11 mouse cellular contexts compared by ENCODE assay signal in genomic region chr7:37290493-37291045, GRCm38 (mm10).
DNase-seq lines count a peak whose midpoint lies in the region; ATAC-seq and TF ChIP-seq lines count a peak whose summit lies in the region.
"Had no signal": no experiment of that assay in that cellular context is flagged by ENCODE, and none has a peak within 500 bp of the region (broad histone marks: within the 10 kb centered on the region; RNA-seq: fewer than 3 reads in every experiment).

No protein-coding gene starts in this region.

- no peaks in the 10 kb centered on the region for H3K27me3 ChIP-seq in kidney, embryonic 16.5 days (ENCODE audit: insufficient read depth, low read length)
- no peaks in the 10 kb centered on the region for H3K27me3 ChIP-seq in kidney, adult 2 months (replicated peaks; ENCODE audit: control insufficient read depth, insufficient read depth, low read length)
- H3K27me3 ChIP-seq in forebrain, embryonic 13.5 days, result 0 out of 2 replicates have a peak, but pooled peaks cover 3% of the 10 kb centered on the region
- no peaks in the 10 kb centered on the region for H3K27me3 ChIP-seq in limb, embryonic 11.5 days (ENCODE audit: control insufficient read depth, insufficient read depth, low read length)
- H3K27me3 ChIP-seq: liver, embryonic 15.5 days had no signal

- H3K9me3 ChIP-seq in kidney, embryonic 16.5 days (ENCODE audit: low read length), result no peaks in the 10 kb centered on the region
- no peaks in the 10 kb centered on the region for H3K9me3 ChIP-seq in forebrain, embryonic 13.5 days (replicated peaks)
- H3K9me3 ChIP-seq in limb, embryonic 11.5 days (ENCODE audit: control insufficient read depth, low read length), result no peaks in the 10 kb centered on the region
- H3K9me3 ChIP-seq: liver, embryonic 15.5 days had no signal

- H3K9ac ChIP-seq in kidney, embryonic 16.5 days (replicated peaks; ENCODE audit: low read length), result no peak overlapping the region
- no peak overlapping the region for H3K9ac ChIP-seq in forebrain, embryonic 13.5 days
- no peak overlapping the region for H3K9ac ChIP-seq in limb, embryonic 11.5 days (ENCODE audit: low read length)
- H3K9ac ChIP-seq: liver, embryonic 15.5 days had no signal

- no peak overlapping the region for H3K27ac ChIP-seq in kidney, embryonic 16.5 days (ENCODE audit: low read length)
- no peak overlapping the region for H3K27ac ChIP-seq in kidney, adult 2 months (ENCODE audit: insufficient read depth, low read depth, low read length)
- no peak overlapping the region for H3K27ac ChIP-seq in forebrain, embryonic 13.5 days
- H3K27ac ChIP-seq in limb, embryonic 11.5 days (replicated peaks; ENCODE audit: low read depth, low read length), result no peak overlapping the region
- H3K27ac ChIP-seq: liver, embryonic 15.5 days had no signal

- H3K4me3 ChIP-seq in kidney, embryonic 16.5 days (ENCODE audit: low read length), result no peak overlapping the region
- H3K4me3 ChIP-seq in kidney, adult 2 months (ENCODE audit: insufficient read depth, low read depth, low read length), result no peak overlapping the region
- no peak overlapping the region for H3K4me3 ChIP-seq in forebrain, embryonic 13.5 days
- no peak overlapping the region for H3K4me3 ChIP-seq in limb, embryonic 11.5 days (ENCODE audit: low read depth, low read length)
- H3K4me3 ChIP-seq: liver, embryonic 15.5 days; myocyte had no signal

- no peak for DNase-seq in kidney, adult 2 months
- DNase-seq in limb, embryonic 11.5 days (ENCODE audit: low spot score), result no peak
- peak; percentile 69 for DNase-seq in retina, embryonic 14.5 days (ENCODE audit: low spot score)
- no peak for DNase-seq in frontal cortex, postnatal 36 days (ENCODE audit: low spot score in 2 of 2)
- no peak for DNase-seq in right cerebral cortex, postnatal 36 days (ENCODE audit: low spot score in 2 of 2)
- DNase-seq: cerebellum, adult 8-10 months; spleen, adult 18-20 months had no signal

- 19% methylated on average over 19 of the region's 19 CpGs for WGBS in kidney, embryonic 16.5 days
- 14% methylated on average over 19 of the region's 19 CpGs for WGBS in kidney, adult 2 months
- 26% methylated on average over 19 of the region's 19 CpGs for WGBS in forebrain, embryonic 13.5 days
- 27% methylated on average over 19 of the region's 19 CpGs for WGBS in limb, embryonic 11.5 days

- H3K36me3 ChIP-seq in kidney, embryonic 16.5 days (ENCODE audit: insufficient read depth, low read length), result no peaks in the 10 kb centered on the region
- no peaks in the 10 kb centered on the region for H3K36me3 ChIP-seq in kidney, adult 2 months (ENCODE audit: control insufficient read depth, insufficient read depth, low read length)
- no peaks in the 10 kb centered on the region for H3K36me3 ChIP-seq in forebrain, embryonic 13.5 days (ENCODE audit: poor library complexity, severe bottlenecking)
- no peaks in the 10 kb centered on the region for H3K36me3 ChIP-seq in limb, embryonic 11.5 days (ENCODE audit: control insufficient read depth, insufficient read depth, low read length)
- H3K36me3 ChIP-seq: liver, embryonic 15.5 days had no signal

- TF ChIP-seq POLR2A in kidney, adult 2 months (IDR thresholded peaks at IDR 0.05; ENCODE audit: low read depth, low read length), result no peak

- peak overlapping the region; percentile 39 for H3K4me2 ChIP-seq in kidney, embryonic 16.5 days (replicated peaks; ENCODE audit: low read depth, low read length)
- peak overlapping the region; percentile 39 for H3K4me2 ChIP-seq in forebrain, embryonic 13.5 days
- peak overlapping the region; percentile 24; the same call in 1 of the 2 replicates for H3K4me2 ChIP-seq in limb, embryonic 11.5 days (ENCODE audit: low read depth, severe bottlenecking)
- H3K4me2 ChIP-seq: liver, embryonic 15.5 days had no signal

- peak; percentile 74 for ATAC-seq in kidney, embryonic 16.5 days (ENCODE audit: low FRiP score, low TSS enrichment)
- ATAC-seq in forebrain, embryonic 13.5 days, result no peak
- no peak for ATAC-seq in limb, embryonic 11.5 days (ENCODE audit: insufficient number of reproducible peaks, low FRiP score, low TSS enrichment, low read depth)

- no peak for TF ChIP-seq CTCF in kidney, adult 2 months (conservative IDR thresholded peaks at IDR 0.05; ENCODE audit: insufficient read depth, insufficient read length, low read depth, low read length)

- peaks cover 7% of the 10 kb centered on the region for H3K4me1 ChIP-seq in kidney, embryonic 16.5 days (ENCODE audit: insufficient read depth, low read length)
- H3K4me1 ChIP-seq in kidney, adult 2 months (ENCODE audit: control insufficient read depth, insufficient read depth, low read length), result no peaks in the 10 kb centered on the region
- peaks cover 19% of the 10 kb centered on the region for H3K4me1 ChIP-seq in forebrain, embryonic 13.5 days
- peaks cover 12% of the 10 kb centered on the region for H3K4me1 ChIP-seq in limb, embryonic 11.5 days (ENCODE audit: control insufficient read depth, insufficient read depth, low read length)
- H3K4me1 ChIP-seq: liver, embryonic 15.5 days had no signal
